Mouse (Mus musculus): Measurements from ENCODE around the gene Btbd35f13. TPM values are rescaled to one million over a fixed set of nuclear protein-coding genes. Genes with fewer than 3 reads are reported as not detected.

Gene Btbd35f13
- not detected in 2 replicates for polyA plus RNA-seq (2012; rRNA removed)

DNA sequence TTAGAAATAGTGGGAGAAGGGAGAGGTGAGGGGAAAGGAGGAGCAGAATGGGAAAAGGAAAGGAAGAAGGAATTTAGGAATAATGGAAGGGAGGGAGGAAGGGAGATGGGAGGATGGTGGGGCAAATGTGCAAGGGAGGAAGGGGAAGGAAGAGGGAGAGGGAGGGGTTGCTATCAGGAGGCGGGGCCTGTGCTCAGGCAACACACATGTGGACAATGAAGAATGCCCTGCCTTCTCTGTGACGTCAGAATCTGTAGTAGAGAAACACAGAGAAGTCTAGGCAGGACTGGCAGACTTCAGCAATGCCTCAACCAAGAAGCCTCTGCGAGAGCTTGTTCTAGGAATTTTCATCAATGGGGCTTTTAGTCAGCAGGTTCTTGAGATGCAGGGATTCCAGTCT lies at the start of gene Btbd35f13:
Btbd35f13 (plus strand) TSS at position 301 of the 400 bp plus-strand sequence.

DNA sequence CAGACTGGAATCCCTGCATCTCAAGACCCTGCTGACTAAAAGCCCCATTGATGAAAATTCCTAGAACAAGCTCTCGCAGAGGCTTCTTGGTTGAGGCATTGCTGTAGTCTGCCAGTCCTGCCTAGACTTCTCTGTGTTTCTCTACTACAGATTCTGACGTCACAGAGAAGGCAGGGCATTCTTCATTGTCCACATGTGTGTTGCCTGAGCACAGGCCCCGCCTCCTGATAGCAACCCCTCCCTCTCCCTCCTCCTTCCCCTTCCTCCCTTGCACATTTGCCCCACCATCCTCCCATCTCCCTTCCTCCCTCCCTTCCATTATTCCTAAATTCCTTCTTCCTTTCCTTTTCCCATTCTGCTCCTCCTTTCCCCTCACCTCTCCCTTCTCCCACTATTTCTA lies 45.3 kb downstream of the Btbd35f13 start, which contains the start of gene Btbd35f14:
Btbd35f14 (minus strand) TSS at position 101 of the 400 bp plus-strand sequence.

Other genes with a start within 250 kb of the Btbd35f13 start
- gene Btbd35f15, start 79.9 kb upstream of the Btbd35f13 start, polyA plus RNA-seq (2012; rRNA removed), result not detected in 2 replicates
- gene Btbd35f14, start 45.2 kb downstream of the Btbd35f13 start, polyA plus RNA-seq (2012; rRNA removed), result not detected in 2 replicates